In genomic region chr13:91915582-91916239, GRCm38 (mm10) we compare ENCODE assay signal across 8 mouse cellular contexts. TPM values are rescaled to one million over a fixed set of nuclear protein-coding genes. Genes with fewer than 3 reads are reported as not detected.
A peak's percentile ranks its signal among the peaks of the same experiment; 100 is the strongest.
DNase-seq lines count a peak whose midpoint lies in the region; ATAC-seq lines count a peak whose summit lies in the region.

No protein-coding gene starts in this region.

- no peak overlapping the region for H3K27ac ChIP-seq in kidney, embryonic 16.5 days (ENCODE audit: low read length)
- H3K27ac ChIP-seq in embryonic facial prominence, embryonic 12.5 days = no peak overlapping the region
- no peak overlapping the region for H3K27ac ChIP-seq in intestine, embryonic 14.5 days (ENCODE audit: low read depth)

- no peak overlapping the region for H3K9ac ChIP-seq in kidney, embryonic 16.5 days (replicated peaks; ENCODE audit: low read length)
- no peak overlapping the region for H3K9ac ChIP-seq in embryonic facial prominence, embryonic 12.5 days
- H3K9ac ChIP-seq in intestine, embryonic 14.5 days (ENCODE audit: low read length) = no peak overlapping the region

- peak; percentile 61; the same call in 1 of the 2 replicates for ATAC-seq in kidney, embryonic 16.5 days (ENCODE audit: low FRiP score, low TSS enrichment)
- peak; percentile 70; the same call in 1 of the 2 replicates for ATAC-seq in embryonic facial prominence, embryonic 12.5 days (ENCODE audit: insufficient number of reproducible peaks, insufficient read depth, low FRiP score, low TSS enrichment)
- ATAC-seq in intestine, embryonic 14.5 days (replicated peaks; ENCODE audit: low FRiP score, low TSS enrichment, low read depth) = peak; percentile 47; the same call in 1 of the 2 replicates

- DNase-seq in kidney, adult 18-20 months = no peak
- no peak for DNase-seq in intestine, embryonic 14.5 days (ENCODE audit: low spot score)
- peak; percentile 48 for DNase-seq in lung, postnatal 10 days
- no peak for DNase-seq in liver
- no peak for DNase-seq in adrenal gland, adult 18-20 months (ENCODE audit: low spot score in 2 of 2)
- no peak for DNase-seq in thymus, postnatal 14 days

- H3K4me3 ChIP-seq in kidney, embryonic 16.5 days (ENCODE audit: low read length) = no peak overlapping the region
- H3K4me3 ChIP-seq in embryonic facial prominence, embryonic 12.5 days = no peak overlapping the region
- H3K4me3 ChIP-seq in intestine, embryonic 14.5 days (ENCODE audit: low read depth, low read length) = no peak overlapping the region

- no peaks in the 10 kb centered on the region for H3K9me3 ChIP-seq in kidney, embryonic 16.5 days (ENCODE audit: low read length)
- no peaks in the 10 kb centered on the region for H3K9me3 ChIP-seq in embryonic facial prominence, embryonic 12.5 days
- no peaks in the 10 kb centered on the region for H3K9me3 ChIP-seq in intestine, embryonic 14.5 days (ENCODE audit: control insufficient read depth, low read length)

- H3K4me1 ChIP-seq in kidney, embryonic 16.5 days (ENCODE audit: insufficient read depth, low read length) = 0 out of 2 replicates have a peak, but pooled peaks cover 2% of the 10 kb centered on the region
- 0 out of 2 replicates have a peak, but pooled peaks cover 6% of the 10 kb centered on the region for H3K4me1 ChIP-seq in embryonic facial prominence, embryonic 12.5 days
- no peaks in the 10 kb centered on the region for H3K4me1 ChIP-seq in intestine, embryonic 14.5 days (replicated peaks; ENCODE audit: control insufficient read depth, insufficient read depth, low read length)

- WGBS in kidney, embryonic 16.5 days = 68% methylated on average over 6 of the region's 6 CpGs
- 62% methylated on average over 6 of the region's 6 CpGs for WGBS in embryonic facial prominence, embryonic 12.5 days
- WGBS in intestine, embryonic 14.5 days = 64% methylated on average over 6 of the region's 6 CpGs

- H3K4me2 ChIP-seq in kidney, embryonic 16.5 days (replicated peaks; ENCODE audit: low read depth, low read length) = no peak overlapping the region
- H3K4me2 ChIP-seq in embryonic facial prominence, embryonic 12.5 days (replicated peaks) = no peak overlapping the region
- H3K4me2 ChIP-seq in intestine, embryonic 14.5 days (ENCODE audit: low read length) = no peak overlapping the region

- no peaks in the 10 kb centered on the region for H3K36me3 ChIP-seq in kidney, embryonic 16.5 days (ENCODE audit: insufficient read depth, low read length)
- no peaks in the 10 kb centered on the region for H3K36me3 ChIP-seq in embryonic facial prominence, embryonic 12.5 days
- no peaks in the 10 kb centered on the region for H3K36me3 ChIP-seq in intestine, embryonic 14.5 days (ENCODE audit: control insufficient read depth, insufficient read depth, low read length)

- no peaks in the 10 kb centered on the region for H3K27me3 ChIP-seq in kidney, embryonic 16.5 days (ENCODE audit: insufficient read depth, low read length)
- no peaks in the 10 kb centered on the region for H3K27me3 ChIP-seq in embryonic facial prominence, embryonic 12.5 days
- no peaks in the 10 kb centered on the region for H3K27me3 ChIP-seq in intestine, embryonic 14.5 days (replicated peaks; ENCODE audit: control insufficient read depth, insufficient read depth, low read length)

RNA-seq across cellular contexts. Expression of gene Ckmt2, which starts 39.0 kb away (rescaled TPM):
- 0.37 and 0.46 TPM in 2 replicates for polyA plus RNA-seq in kidney, embryonic 16.5 days (2015; fragmentation: Nextera tagmentation; extraction: Ambion mirVana)
- not detected in 2 replicates for polyA plus RNA-seq in embryonic facial prominence, embryonic 12.5 days (2016; fragmentation: Nextera tagmentation; extraction: Ambion mirVana)
- polyA plus RNA-seq in intestine, embryonic 14.5 days (2014; fragmentation: Nextera tagmentation; extraction: Ambion mirVana) = 0.55 and 0.67 TPM in 2 replicates
- total RNA-seq in adrenal gland, adult 18-20 months (2021) = 1 to 10 TPM in 1 of 2 experiments, not detected in 1; 2.0 TPM
